21 mouse cellular contexts compared by ENCODE assay signal in the genomic region with DNA sequence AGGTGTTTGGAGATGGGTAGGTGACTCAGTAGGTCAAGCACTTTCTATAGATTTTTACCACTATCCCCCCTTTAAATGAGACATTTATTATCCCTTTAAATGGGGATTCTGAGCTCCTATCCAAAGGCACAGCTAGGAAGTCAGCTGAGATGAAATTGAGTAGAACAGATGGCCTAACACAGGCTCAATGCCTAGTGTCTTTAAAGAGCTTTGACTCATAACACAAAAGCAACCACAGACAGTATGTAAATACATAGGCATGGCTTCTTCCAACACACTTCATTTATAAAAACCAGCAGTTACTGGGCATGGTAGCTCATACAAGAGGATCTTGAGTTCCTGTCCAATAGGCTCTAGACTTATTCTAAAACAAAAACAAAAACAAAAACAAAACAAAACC.
"Had no signal": no experiment of that assay in that cellular context is flagged by ENCODE, and none has a peak within 500 bp of the region (broad histone marks: within the 10 kb centered on the region; RNA-seq: fewer than 3 reads in every experiment).

No protein-coding gene starts in this region.

- H3K4me1 ChIP-seq: midbrain, embryonic 10.5 days; midbrain, embryonic 12.5 days; neural tube, embryonic 13.5 days; neural tube, embryonic 15.5 days; stomach, embryonic 15.5 days had no signal

- H3K9ac ChIP-seq: lung, embryonic 14.5 days; midbrain, embryonic 12.5 days; neural tube, embryonic 13.5 days; neural tube, embryonic 15.5 days; stomach, embryonic 15.5 days had no signal

- H3K4me3 ChIP-seq: midbrain, embryonic 10.5 days; midbrain, embryonic 12.5 days; myocyte; neural tube, embryonic 13.5 days; neural tube, embryonic 15.5 days; stomach, embryonic 15.5 days had no signal

- H3K9me3 ChIP-seq: midbrain, embryonic 10.5 days; midbrain, embryonic 12.5 days; neural tube, embryonic 13.5 days; neural tube, embryonic 15.5 days; stomach, embryonic 15.5 days had no signal

- DNase-seq: lung, adult 18-20 months; lung, embryonic 14.5 days; lung, postnatal 10 days; lung, postnatal 4 days; midbrain, embryonic 14.5 days; retina, postnatal 1 day; right cerebral cortex, adult 18-20 months; right cerebral cortex, postnatal 25 days; right cerebral cortex, postnatal 4 days; spleen, adult 18-20 months; thymus, adult 18-20 months; thymus, postnatal 14 days; thymus, postnatal 36 days had no signal

- H3K27ac ChIP-seq: midbrain, embryonic 10.5 days; midbrain, embryonic 12.5 days; neural tube, embryonic 13.5 days; neural tube, embryonic 15.5 days; stomach, embryonic 15.5 days; stomach, postnatal 0 days had no signal

- H3K4me2 ChIP-seq: lung, embryonic 14.5 days; midbrain, embryonic 12.5 days; neural tube, embryonic 13.5 days; neural tube, embryonic 15.5 days; stomach, embryonic 15.5 days had no signal

- H3K36me3 ChIP-seq: midbrain, embryonic 10.5 days; midbrain, embryonic 12.5 days; neural tube, embryonic 13.5 days; neural tube, embryonic 15.5 days; stomach, embryonic 15.5 days had no signal

- H3K27me3 ChIP-seq: midbrain, embryonic 12.5 days; neural tube, embryonic 13.5 days; neural tube, embryonic 15.5 days; stomach, embryonic 15.5 days had no signal

- ATAC-seq: midbrain, embryonic 16.5 days had no signal
